Mouse (Mus musculus) adrenal gland, postnatal 36 days (tissue): ENCODE data around the gene Proz. TPM values are rescaled to one million over a fixed set of nuclear protein-coding genes. Genes with fewer than 3 reads are reported as not detected.

Experiments used
- DNase-seq, 2 experiments: peaks; one replicate each; pipeline ENCODE4 v3.0.0; 2021; ENCODE audit warnings: mixed read lengths in 1 of 2
- total RNA-seq, 2 experiments: library from RNA; stranded (reverse); gene quantifications; 2 replicates each; pipeline ENCODE4 v1.2.3; 2021

The Proz gene
- total RNA-seq, 2 experiments from 2014 or later, result not detected

DNA sequence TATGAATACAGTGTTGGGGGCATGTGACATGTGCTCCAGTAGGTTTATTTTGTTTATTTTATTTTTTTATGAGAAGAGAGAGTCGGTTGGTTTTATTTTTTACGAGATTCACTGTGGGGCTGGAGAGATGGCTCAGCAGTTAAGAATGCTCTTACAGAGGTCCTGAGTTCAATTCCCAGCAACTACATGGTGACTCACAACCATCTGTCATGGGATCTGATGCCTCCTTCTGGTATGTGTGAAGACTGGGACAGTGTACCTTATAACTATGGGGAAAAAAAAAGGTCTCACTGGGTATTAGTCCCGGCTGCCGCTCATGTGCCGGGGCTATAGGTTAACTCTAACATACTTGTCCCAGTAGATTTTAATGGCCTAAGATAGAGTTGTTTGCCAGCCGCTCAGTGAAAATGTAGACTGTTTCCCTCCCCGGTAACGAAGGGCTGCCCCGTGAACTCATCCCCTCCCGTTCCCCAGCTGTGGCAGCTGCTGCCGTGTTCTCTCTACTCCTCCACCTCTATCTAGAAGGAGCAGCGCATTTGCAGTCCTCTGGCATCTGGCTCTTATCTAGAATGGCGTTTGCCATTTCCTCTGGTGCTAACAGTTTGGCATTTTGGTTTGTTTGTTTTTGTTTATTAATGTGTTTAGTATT, 47.4 kb downstream of the Proz start:
- DNase-seq, result no peak

DNA sequence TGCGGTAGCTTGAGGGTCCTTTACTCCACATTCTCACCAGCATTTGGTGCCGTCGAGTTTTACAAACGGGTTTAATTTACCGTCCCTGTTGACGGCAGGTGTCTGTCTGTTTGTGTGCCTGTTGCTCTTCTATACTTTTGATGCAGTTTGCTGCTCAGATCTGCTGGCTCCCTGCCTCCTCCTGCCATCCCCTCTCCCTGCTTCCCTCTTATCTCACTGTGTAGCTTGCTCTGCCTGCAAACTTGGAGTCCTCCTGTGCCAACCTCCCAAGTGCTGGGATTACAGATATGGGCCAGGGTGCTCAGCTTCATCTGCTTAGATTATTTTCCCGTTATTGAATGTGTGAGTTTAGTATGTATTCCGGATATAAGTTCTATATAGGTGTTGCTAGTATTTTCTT, 48.3 kb downstream of the Proz start:
- DNase-seq, result peak; percentile 30 to 57

DNA sequence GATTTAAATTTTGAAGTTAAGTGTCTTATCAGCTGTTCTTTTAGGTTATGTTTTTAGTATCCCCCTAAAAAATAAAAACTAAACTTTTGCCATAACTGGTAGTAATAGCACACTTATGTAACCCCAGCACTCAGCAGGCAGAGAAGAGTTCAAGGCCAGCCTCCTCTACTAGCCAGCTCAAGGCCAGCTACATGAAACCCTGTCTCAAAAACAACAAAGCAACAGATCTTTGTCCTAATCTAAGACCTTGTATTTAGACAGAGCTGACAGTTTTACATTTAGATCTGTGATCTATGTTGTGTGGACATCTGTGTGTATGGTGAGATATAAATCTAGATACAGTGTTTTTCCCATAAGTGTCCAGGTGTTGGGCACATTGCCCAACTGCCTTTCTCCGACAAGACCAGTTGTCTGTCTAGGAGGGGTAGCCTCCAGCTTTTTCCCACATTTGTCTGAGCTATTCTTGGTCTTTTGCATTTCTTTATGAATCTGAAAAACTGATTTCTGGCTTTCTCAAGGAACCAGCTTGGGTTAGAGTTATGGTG, 48.8 kb downstream of the Proz start:
- peak; percentile 52 to 60 for DNase-seq

DNA sequence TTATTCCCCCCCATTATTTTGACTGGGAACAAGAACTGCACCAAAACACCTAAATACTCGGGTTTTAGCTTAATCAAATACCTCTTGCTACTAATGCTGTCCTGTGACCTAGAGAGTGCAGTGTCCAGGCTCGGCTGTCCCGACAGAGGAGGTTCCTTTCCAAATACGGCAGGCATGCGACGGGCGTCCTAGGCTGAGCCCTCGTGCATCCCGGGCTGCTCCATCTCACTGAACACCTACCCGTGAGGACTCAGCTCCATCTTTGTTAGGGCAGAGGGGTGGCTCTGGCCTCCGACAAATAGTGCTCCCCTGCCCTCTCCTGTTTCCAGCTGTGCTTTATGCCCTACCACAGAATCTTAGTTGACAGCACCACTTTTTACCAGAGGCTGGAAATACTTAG, 51.2 kb downstream of the Proz start:
- DNase-seq, result no peak

GRCm38 (mm10) chr8:13113232-13113631, 52.5 kb downstream of the Proz start:
- no peak for DNase-seq

- DNase-seq, result peak; percentile 85 to 86
Observed at GRCm38 (mm10) chr8:13117096-13117495, 56.4 kb downstream of the Proz start.

DNA sequence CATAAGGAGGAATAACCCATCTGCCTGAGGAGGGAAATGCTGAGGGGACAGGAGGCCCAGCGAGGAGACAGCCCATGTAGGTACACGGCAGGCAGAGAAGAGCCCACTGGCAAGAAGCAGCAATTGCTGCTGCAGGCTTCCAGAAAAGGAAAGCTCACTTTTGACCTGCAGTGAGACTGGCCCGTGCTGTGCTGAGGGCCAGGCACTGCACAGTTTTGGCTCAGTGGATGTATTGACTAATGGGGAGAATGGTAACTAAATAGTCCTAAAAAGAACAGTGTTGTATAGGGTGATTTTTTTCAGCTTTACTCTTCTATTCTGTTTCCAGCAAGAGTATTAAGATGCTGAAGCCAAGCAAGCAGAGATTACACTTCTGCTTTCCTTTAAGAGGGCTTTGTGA, 57.8 kb downstream of the Proz start:
- no peak for DNase-seq

DNA sequence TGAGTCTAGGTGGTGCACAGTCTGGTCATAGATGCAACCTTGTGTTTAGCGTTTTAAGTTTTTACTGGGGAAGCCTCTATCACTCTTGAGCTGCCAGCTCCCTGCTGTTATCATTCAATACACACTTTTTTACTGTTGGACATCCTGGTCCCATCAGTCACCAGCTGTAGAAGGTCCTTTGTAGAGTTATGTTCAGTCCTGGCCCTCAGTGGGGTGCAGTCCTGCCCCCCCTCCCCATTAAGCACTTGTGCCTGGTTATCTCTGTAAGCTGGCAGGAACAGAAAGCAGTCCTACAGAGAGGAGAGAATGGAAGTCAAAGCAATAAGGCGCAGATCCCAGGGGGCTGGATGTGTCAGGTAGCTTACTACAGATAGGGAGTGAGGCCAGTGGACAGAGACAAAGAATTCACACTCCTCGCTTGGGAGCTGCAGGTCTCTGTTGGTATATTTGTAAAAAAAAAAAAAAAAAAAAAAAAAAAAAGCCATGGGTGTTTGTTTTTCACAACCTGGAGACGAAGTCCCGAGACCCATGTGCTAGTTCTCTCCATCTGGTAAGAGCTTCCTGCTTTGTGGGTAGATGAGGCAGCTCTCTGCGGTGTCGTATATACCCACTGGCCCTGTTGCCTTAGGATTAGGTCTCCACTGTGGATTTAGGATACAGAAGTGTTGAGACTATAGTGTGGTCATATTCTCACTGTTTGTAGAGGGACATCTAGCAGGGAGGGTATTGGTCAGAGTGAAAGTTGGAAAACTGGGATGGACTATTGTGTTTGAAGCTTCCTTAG, 60.4 kb downstream of the Proz start:
- DNase-seq, result no peak

DNA sequence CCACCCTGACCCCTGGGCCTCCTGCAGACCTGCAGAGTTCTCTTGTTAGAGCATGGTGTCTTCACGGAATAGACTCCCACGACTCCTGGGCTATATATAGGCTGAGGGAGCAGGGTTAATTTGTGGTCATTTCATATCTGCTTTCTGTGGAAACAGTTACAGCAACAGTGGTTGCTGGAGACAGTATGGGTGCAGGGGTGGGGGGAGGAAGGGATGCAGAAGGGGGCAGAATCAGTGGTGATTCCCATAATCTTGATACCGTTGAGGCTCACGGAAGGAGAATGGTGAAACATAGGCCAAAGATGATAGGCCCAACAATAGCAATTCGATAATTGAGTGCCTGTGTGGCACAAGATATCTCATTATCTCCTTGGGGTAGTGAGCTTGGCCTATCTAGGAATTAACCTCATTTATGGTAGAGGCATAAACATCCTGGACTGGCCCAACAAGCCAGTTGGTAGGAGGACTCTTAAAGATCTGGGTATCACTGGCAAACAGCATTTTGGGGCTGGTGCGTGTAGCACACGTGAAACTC, 62.2 kb downstream of the Proz start:
- no peak for DNase-seq

GRCm38 (mm10) chr8:13124897-13125296, 64.2 kb downstream of the Proz start:
- DNase-seq, result no peak

Other genes with a start within 250 kb of the Proz start
- 10 to 100 TPM; 13.1 to 36.9 TPM for gene Mcf2l, start 187.1 kb upstream of the Proz start, total RNA-seq
- gene F7, start 34.9 kb upstream of the Proz start, total RNA-seq, result under 1 TPM; 0.86 to 0.92 TPM
- gene F10, start 23.6 kb upstream of the Proz start, total RNA-seq, result under 1 TPM; 0.53 to 0.86 TPM
- 10 to 100 TPM; 21.6 to 23.1 TPM for gene Pcid2, start 44.5 kb downstream of the Proz start, total RNA-seq
- gene Cul4a, start 44.7 kb downstream of the Proz start, total RNA-seq, result 100 to 1,000 TPM; 108 to 166 TPM
- gene Lamp1, start 98.2 kb downstream of the Proz start, total RNA-seq, result 100 to 1,000 TPM; 442 to 454 TPM
- 10 to 100 TPM; 11.7 to 13.6 TPM for gene Grtp1, start 139.7 kb downstream of the Proz start, total RNA-seq
- gene Adprhl1, start 193.2 kb downstream of the Proz start, total RNA-seq, result 1 to 10 TPM; 2.0 to 2.8 TPM
- 10 to 100 TPM; 30.2 to 31.2 TPM for gene Dcun1d2, start 227.2 kb downstream of the Proz start, total RNA-seq
- 10 to 100 TPM; 28.5 to 32.5 TPM for gene Tmco3, start 227.3 kb downstream of the Proz start, total RNA-seq